Mouse (Mus musculus) hindbrain, embryonic 13.5 days (tissue): ENCODE measurements at regions not wholly inside any gene's neighbourhood (a gene's known extent, or its start where the extent isn't known, plus 50 kb on each side); places are given as distances from the start of the nearest gene placed in this dataset.
A peak's percentile ranks its signal among the peaks of the same experiment; 100 is the strongest.
"Not testable (repeated sequence)": the region's sequence is repeated elsewhere in the genome, so short reads cannot be mapped to it uniquely, and the experiment has no call there.

Source experiments
- ATAC-seq: fragments of 200-750 bp; cut with Nextera tagmentation; 2 replicates; pipeline ENCODE4 v1.8.0; 2017; ENCODE audit warnings: moderate TSS enrichment; ENCODE audit not compliant: low FRiP score
- H3K27ac ChIP-seq: fragments of 300-500 bp; sonication (generic); 2 replicates; pipeline ENCODE4 v1.5.1; 2015; ENCODE audit warnings: inconsistent platforms, mild to moderate bottlenecking, moderate library complexity
- H3K27me3 ChIP-seq: fragments of 300-500 bp; sonication (generic); 2 replicates; pipeline ENCODE4 v1.6.1; 2015; ENCODE audit warnings: mild to moderate bottlenecking, inconsistent platforms
- H3K36me3 ChIP-seq: fragments of 300-500 bp; sonication (generic); 2 replicates; pipeline ENCODE4 v1.6.1; 2015; ENCODE audit warnings: mild to moderate bottlenecking, inconsistent platforms
- H3K4me1 ChIP-seq: fragments of 300-500 bp; sonication (generic); replicated peaks from 2 replicates; pipeline ENCODE4 v1.6.1; 2015; ENCODE audit warnings: inconsistent platforms
- H3K4me2 ChIP-seq: fragments of 300-500 bp; sonication (generic); 2 replicates; pipeline ENCODE4 v1.6.1; 2015; ENCODE audit warnings: inconsistent platforms, mild to moderate bottlenecking, moderate library complexity
- H3K4me3 ChIP-seq: fragments of 300-500 bp; sonication (generic); 2 replicates; pipeline ENCODE4 v1.5.1; 2015; ENCODE audit warnings: mild to moderate bottlenecking, inconsistent platforms
- H3K9ac ChIP-seq: fragments of 300-500 bp; sonication (generic); 2 replicates; pipeline ENCODE4 v1.6.1; 2015; ENCODE audit warnings: mild to moderate bottlenecking, inconsistent platforms
- H3K9me3 ChIP-seq: fragments of 300-500 bp; sonication (generic); 2 replicates; pipeline ENCODE4 v1.6.1; 2016; ENCODE audit warnings: inconsistent platforms
- WGBS: fragments of 180-500 bp; shearing (Covaris S2); methylation state at CpG from one replicate; pipeline ENCODE4 v1.1.7; 2015; 5-methylcytosine and 5-hydroxymethylcytosine counted together

GRCm38 (mm10) chr3:138649699-138650098 is 92.3 kb upstream of the Tspan5 start:
- WGBS = 95% methylated on average over 6 of the region's 6 CpGs
- no peak overlapping the region for H3K9ac ChIP-seq
- H3K4me1 ChIP-seq = peaks cover 9% of the 10 kb centered on the region
- no peaks in the 10 kb centered on the region for H3K27me3 ChIP-seq
- ATAC-seq = no peak
- no peak overlapping the region for H3K27ac ChIP-seq
- no peaks in the 10 kb centered on the region; the same call in 1 of the 2 replicates for H3K9me3 ChIP-seq
- H3K4me3 ChIP-seq = no peak overlapping the region
- no peaks in the 10 kb centered on the region for H3K36me3 ChIP-seq
- no peak overlapping the region for H3K4me2 ChIP-seq

GRCm38 (mm10) chr3:138650671-138651070 is 91.3 kb upstream of the Tspan5 start:
- not testable (repeated sequence) for H3K9ac ChIP-seq, H3K9me3 ChIP-seq, H3K4me1 ChIP-seq, ATAC-seq, H3K36me3 ChIP-seq, H3K27me3 ChIP-seq, H3K27ac ChIP-seq, H3K4me3 ChIP-seq, H3K4me2 ChIP-seq
- 95% methylated on average over 4 of the region's 4 CpGs for WGBS

- Histone ChIP-seq H3K4me3 (no peak overlapping the region), H3K4me2 (no peak overlapping the region), H3K4me1 (peaks cover 3% of the 10 kb centered on the region; the same call in 1 of the 2 replicates), H3K9me3 (no peaks in the 10 kb centered on the region; the same call in 1 of the 2 replicates), H3K36me3 (no peaks in the 10 kb centered on the region), H3K9ac (no peak overlapping the region), H3K27ac (no peak overlapping the region), H3K27me3 (no peaks in the 10 kb centered on the region)
- no peak for ATAC-seq
- WGBS = 82% methylated on average over 12 of the region's 12 CpGs
These were observed 90.4 kb upstream of the Tspan5 start for GRCm38 (mm10) chr3:138651361-138652205.

- Histone ChIP-seq H3K4me2 (no peak overlapping the region), H3K4me3 (no peak overlapping the region), H3K4me1 (peaks cover 3% of the 10 kb centered on the region; the same call in 1 of the 2 replicates), H3K27ac (no peak overlapping the region), H3K9me3 (no peaks in the 10 kb centered on the region; the same call in 1 of the 2 replicates), H3K27me3 (no peaks in the 10 kb centered on the region), H3K36me3 (no peaks in the 10 kb centered on the region), H3K9ac (no peak overlapping the region)
- ATAC-seq = no peak
- 89% methylated on average over 2 of the region's 2 CpGs for WGBS
These were observed 89.8 kb upstream of the Tspan5 start for GRCm38 (mm10) chr3:138652206-138652605.

GRCm38 (mm10) chr3:138652685-138653084 is 89.3 kb upstream of the Tspan5 start:
- Histone ChIP-seq H3K4me3 (no peak overlapping the region), H3K4me2 (no peak overlapping the region), H3K9me3 (no peaks in the 10 kb centered on the region; the same call in 1 of the 2 replicates), H3K27me3 (no peaks in the 10 kb centered on the region), H3K36me3 (no peaks in the 10 kb centered on the region), H3K9ac (no peak overlapping the region), H3K27ac (no peak overlapping the region), H3K4me1 (peaks cover 3% of the 10 kb centered on the region; the same call in 1 of the 2 replicates)
- WGBS = 86% methylated on average over 4 of the region's 4 CpGs
- ATAC-seq = no peak

- Histone ChIP-seq H3K27ac (no peak overlapping the region), H3K27me3 (no peaks in the 10 kb centered on the region), H3K9me3 (no peaks in the 10 kb centered on the region; the same call in 1 of the 2 replicates), H3K36me3 (no peaks in the 10 kb centered on the region), H3K4me3 (no peak overlapping the region), H3K9ac (no peak overlapping the region), H3K4me2 (no peak overlapping the region), H3K4me1 (peaks cover 3% of the 10 kb centered on the region; the same call in 1 of the 2 replicates)
- no peak for ATAC-seq
- 89% methylated on average over 13 of the region's 13 CpGs for WGBS
These were observed 88.3 kb upstream of the Tspan5 start for GRCm38 (mm10) chr3:138653549-138654246.

GRCm38 (mm10) chr3:138654610-138655371 is 87.2 kb upstream of the Tspan5 start:
- Histone ChIP-seq H3K9me3 (no peaks in the 10 kb centered on the region; the same call in 1 of the 2 replicates), H3K4me3 (no peak overlapping the region), H3K36me3 (no peaks in the 10 kb centered on the region), H3K27me3 (no peaks in the 10 kb centered on the region), H3K9ac (no peak overlapping the region), H3K4me1 (peaks cover 3% of the 10 kb centered on the region; the same call in 1 of the 2 replicates), H3K4me2 (no peak overlapping the region), H3K27ac (peak overlapping the region; percentile 24; the same call in 1 of the 2 replicates)
- WGBS = 63% methylated on average over 16 of the region's 16 CpGs
- peak; percentile 28; the same call in 1 of the 2 replicates for ATAC-seq

- no peaks in the 10 kb centered on the region for H3K36me3 ChIP-seq
- no peaks in the 10 kb centered on the region; the same call in 1 of the 2 replicates for H3K9me3 ChIP-seq
- no peak overlapping the region for H3K27ac ChIP-seq
- H3K4me3 ChIP-seq = no peak overlapping the region
- ATAC-seq = no peak
- H3K9ac ChIP-seq = no peak overlapping the region
- peaks cover 3% of the 10 kb centered on the region; the same call in 1 of the 2 replicates for H3K4me1 ChIP-seq
- H3K27me3 ChIP-seq = no peaks in the 10 kb centered on the region
- 85% methylated on average over 3 of the region's 3 CpGs for WGBS
- H3K4me2 ChIP-seq = no peak overlapping the region
These were observed 86.5 kb upstream of the Tspan5 start for GRCm38 (mm10) chr3:138655479-138655878.

GRCm38 (mm10) chr3:138662625-138663024 is 79.4 kb upstream of the Tspan5 start:
- H3K27me3 ChIP-seq = no peaks in the 10 kb centered on the region
- H3K36me3 ChIP-seq = no peaks in the 10 kb centered on the region
- H3K4me2 ChIP-seq = no peak overlapping the region
- H3K4me3 ChIP-seq = no peak overlapping the region
- H3K9ac ChIP-seq = no peak overlapping the region
- no peak for ATAC-seq
- 90% methylated on average over 2 of the region's 2 CpGs for WGBS
- H3K4me1 ChIP-seq = no peaks in the 10 kb centered on the region
- H3K27ac ChIP-seq = no peak overlapping the region
- H3K9me3 ChIP-seq = no peaks in the 10 kb centered on the region

GRCm38 (mm10) chr3:138668394-138669092 is 73.5 kb upstream of the Tspan5 start:
- no peaks in the 10 kb centered on the region for H3K4me1 ChIP-seq
- H3K9ac ChIP-seq = no peak overlapping the region
- H3K4me2 ChIP-seq = no peak overlapping the region
- 69% methylated on average over 14 of the region's 14 CpGs for WGBS
- no peaks in the 10 kb centered on the region for H3K36me3 ChIP-seq
- ATAC-seq = no peak
- no peaks in the 10 kb centered on the region for H3K27me3 ChIP-seq
- no peak overlapping the region; the same call in 1 of the 2 replicates for H3K27ac ChIP-seq
- H3K4me3 ChIP-seq = no peak overlapping the region
- no peaks in the 10 kb centered on the region for H3K9me3 ChIP-seq

GRCm38 (mm10) chr3:138675881-138676280 is 66.1 kb upstream of the Tspan5 start:
- ATAC-seq = no peak
- Histone ChIP-seq H3K27ac (no peak overlapping the region), H3K36me3 (no peaks in the 10 kb centered on the region), H3K9me3 (no peaks in the 10 kb centered on the region), H3K27me3 (no peaks in the 10 kb centered on the region), H3K9ac (no peak overlapping the region), H3K4me3 (no peak overlapping the region), H3K4me2 (no peak overlapping the region), H3K4me1 (no peaks in the 10 kb centered on the region)
- 51% methylated on average over 2 of the region's 2 CpGs for WGBS
